Mouse (Mus musculus) megakaryocyte, embryonic 14.5 days (primary cell): ENCODE measurements around the gene Tfcp2l1. TPM values are rescaled to one million over a fixed set of nuclear protein-coding genes. Genes with fewer than 3 reads are reported as not detected.
A peak's percentile ranks its signal among the peaks of the same experiment; 100 is the strongest.
"Not testable (repeated sequence)": the region's sequence is repeated elsewhere in the genome, so short reads cannot be mapped to it uniquely, and the experiment has no call there.

Source experiments
- H3K27me3 ChIP-seq: replicated peaks from 2 replicates; pipeline ENCODE3; 2012; ENCODE audit warnings: inconsistent platforms
- H3K36me3 ChIP-seq: replicated peaks from 2 replicates; pipeline ENCODE3; 2012; ENCODE audit warnings: low read length, inconsistent platforms, mixed read lengths
- H3K4me1 ChIP-seq: 2 replicates; pipeline ENCODE4 v1.6.1; 2012; ENCODE audit warnings: inconsistent platforms
- H3K4me3 ChIP-seq: replicated peaks from 2 replicates; pipeline ENCODE3; 2012; ENCODE audit warnings: moderate library complexity, mild to moderate bottlenecking, inconsistent platforms
- H3K9me3 ChIP-seq: 2 replicates; pipeline ENCODE4 v1.6.1; 2012; ENCODE audit warnings: inconsistent platforms
- FLI1 ChIP-seq: IDR thresholded peaks from 2 replicates; pipeline ENCODE4 v1.6.1; 2012; ENCODE audit warnings: low read length, inconsistent platforms, mixed read lengths
- GATA1 ChIP-seq: IDR thresholded peaks from 3 replicates; pipeline ENCODE4 v1.6.1; 2012; ENCODE audit warnings: mixed read lengths, low read length, inconsistent platforms, borderline replicate concordance
- polyA plus RNA-seq: library from polyadenylated mRNA; stranded (reverse); fragments of >175 nt; gene quantifications from 2 replicates; pipeline ENCODE4 v1.2.3, GENCODE M21; 2012; ENCODE audit warnings: low replicate concordance; ENCODE audit not compliant: insufficient read depth

Tfcp2l1 gene
- 0.17 TPM in 1 of 2 replicates, not detected in the other for polyA plus RNA-seq

- Histone ChIP-seq H3K27me3 (peaks cover 58% of the 10 kb centered on the region), H3K36me3 (no peaks in the 10 kb centered on the region), H3K9me3 (no peaks in the 10 kb centered on the region), H3K4me1 (peaks cover 17% of the 10 kb centered on the region), H3K4me3 (peak within 1 kb of the TSS; percentile 91)
- TF ChIP-seq FLI1 (no peak), GATA1 (no peak)
These were observed at the start of gene Tfcp2l1 for GRCm38 (mm10) chr1:118627781-118628464. Gene Tfcp2l1, plus strand, starts transcription at chr1:118627945.

GRCm38 (mm10) chr1:118580174-118580702, 47.5 kb upstream of the Tfcp2l1 start:
- Histone ChIP-seq H3K9me3 (no peaks in the 10 kb centered on the region), H3K4me3 (no peak overlapping the region), H3K4me1 (peaks cover 12% of the 10 kb centered on the region), H3K27me3 (no peaks in the 10 kb centered on the region), H3K36me3 (peaks cover 54% of the 10 kb centered on the region)
- no peak for TF ChIP-seq GATA1
- no peak for TF ChIP-seq FLI1

GRCm38 (mm10) chr1:118581179-118581578, 46.6 kb upstream of the Tfcp2l1 start:
- TF ChIP-seq FLI1, result no peak
- TF ChIP-seq GATA1, result no peak
- peaks cover 12% of the 10 kb centered on the region for H3K4me1 ChIP-seq
- H3K9me3 ChIP-seq, result no peaks in the 10 kb centered on the region
- peak overlapping the region; percentile 70 for H3K4me3 ChIP-seq
- no peaks in the 10 kb centered on the region for H3K27me3 ChIP-seq
- H3K36me3 ChIP-seq, result peaks cover 47% of the 10 kb centered on the region

- no peak overlapping the region for H3K4me3 ChIP-seq
- no peaks in the 10 kb centered on the region for H3K27me3 ChIP-seq
- H3K36me3 ChIP-seq, result peaks cover 53% of the 10 kb centered on the region
- no peaks in the 10 kb centered on the region for H3K4me1 ChIP-seq
- H3K9me3 ChIP-seq, result no peaks in the 10 kb centered on the region
- no peak for TF ChIP-seq FLI1
- no peak for TF ChIP-seq GATA1
These were observed 38.0 kb upstream of the Tfcp2l1 start for GRCm38 (mm10) chr1:118589721-118590120.

GRCm38 (mm10) chr1:118592933-118593332, 34.8 kb upstream of the Tfcp2l1 start:
- H3K9me3 ChIP-seq, result no peaks in the 10 kb centered on the region
- no peaks in the 10 kb centered on the region for H3K27me3 ChIP-seq
- peaks cover 79% of the 10 kb centered on the region for H3K36me3 ChIP-seq
- H3K4me1 ChIP-seq, result no peaks in the 10 kb centered on the region
- no peak overlapping the region for H3K4me3 ChIP-seq
- TF ChIP-seq GATA1 (no peak), FLI1 (no peak)

- Histone ChIP-seq H3K27me3 (no peaks in the 10 kb centered on the region), H3K4me3 (no peak overlapping the region), H3K4me1 (no peaks in the 10 kb centered on the region), H3K36me3 (peaks cover 89% of the 10 kb centered on the region), H3K9me3 (no peaks in the 10 kb centered on the region)
- TF ChIP-seq FLI1 (no peak), GATA1 (no peak)
These were observed 32.4 kb upstream of the Tfcp2l1 start for GRCm38 (mm10) chr1:118595395-118595794.

- H3K4me1 ChIP-seq, result no peaks in the 10 kb centered on the region
- H3K36me3 ChIP-seq, result peaks cover 92% of the 10 kb centered on the region
- H3K9me3 ChIP-seq, result no peaks in the 10 kb centered on the region
- no peak overlapping the region for H3K4me3 ChIP-seq
- no peaks in the 10 kb centered on the region for H3K27me3 ChIP-seq
- TF ChIP-seq GATA1 (no peak), FLI1 (no peak)
These were observed 30.1 kb upstream of the Tfcp2l1 start for GRCm38 (mm10) chr1:118597475-118598213.

- Histone ChIP-seq H3K4me1 (no peaks in the 10 kb centered on the region), H3K36me3 (peaks cover 93% of the 10 kb centered on the region), H3K9me3 (no peaks in the 10 kb centered on the region), H3K4me3 (no peak overlapping the region), H3K27me3 (no peaks in the 10 kb centered on the region)
- TF ChIP-seq GATA1, result no peak
- no peak for TF ChIP-seq FLI1
These were observed 29.4 kb upstream of the Tfcp2l1 start for GRCm38 (mm10) chr1:118598339-118598738.

- Histone ChIP-seq H3K36me3 (peaks cover 10% of the 10 kb centered on the region), H3K9me3 (no peaks in the 10 kb centered on the region), H3K4me3 (no peak overlapping the region)
These were observed 14.0 kb upstream of the Tfcp2l1 start for GRCm38 (mm10) chr1:118613631-118614183.

GRCm38 (mm10) chr1:118621055-118621454, 6.7 kb upstream of the Tfcp2l1 start:
- not testable (repeated sequence) for H3K9me3 ChIP-seq, H3K4me1 ChIP-seq, H3K4me3 ChIP-seq, H3K36me3 ChIP-seq
- H3K27me3 ChIP-seq, result peaks cover 15% of the 10 kb centered on the region

More at GRCm38 (mm10) chr1:118613631-118614183, 14.0 kb upstream of the Tfcp2l1 start:
- Histone ChIP-seq H3K4me1 (no peaks in the 10 kb centered on the region), H3K27me3 (no peaks in the 10 kb centered on the region)
- TF ChIP-seq GATA1 (no peak), FLI1 (no peak)
